Mouse (Mus musculus) lung, postnatal 25 days (tissue): ENCODE measurements around the gene Barx1.

Experiments
- DNase-seq: peaks from one replicate; pipeline ENCODE4 v3.0.0; 2022; ENCODE audit warnings: low spot score

The Barx1 gene

GRCm38 (mm10) chr13:48662431-48663143 lies at the start of gene Barx1:
Gene Barx1 (plus strand): TSS chr13:48662998.
- DNase-seq = no peak

GRCm38 (mm10) chr13:48614525-48614924 lies 48.3 kb upstream of the Barx1 start:
- DNase-seq = no peak

- no peak for DNase-seq
These were observed 45.0 kb upstream of the Barx1 start for GRCm38 (mm10) chr13:48617774-48618173.

GRCm38 (mm10) chr13:48618890-48619289 lies 43.9 kb upstream of the Barx1 start:
- DNase-seq = no peak

GRCm38 (mm10) chr13:48624968-48625398 lies 37.8 kb upstream of the Barx1 start:
- DNase-seq = no peak

GRCm38 (mm10) chr13:48625433-48626184 lies 37.2 kb upstream of the Barx1 start, which contains the start of gene Ptpdc1:
Gene Ptpdc1 (minus strand): TSS chr13:48625664.
- peak; percentile 97 for DNase-seq

- no peak for DNase-seq
These were observed 31.1 kb upstream of the Barx1 start for GRCm38 (mm10) chr13:48631691-48632090.

- no peak for DNase-seq
These were observed 25.1 kb upstream of the Barx1 start for GRCm38 (mm10) chr13:48637706-48638105.

GRCm38 (mm10) chr13:48639570-48639969 lies 23.2 kb upstream of the Barx1 start:
- DNase-seq = peak; percentile 81

GRCm38 (mm10) chr13:48643072-48643471 lies 19.7 kb upstream of the Barx1 start:
- DNase-seq = no peak

- DNase-seq = no peak
These were observed 18.8 kb upstream of the Barx1 start for GRCm38 (mm10) chr13:48643991-48644390.

GRCm38 (mm10) chr13:48646696-48647095 lies 16.1 kb upstream of the Barx1 start:
- no peak for DNase-seq

- no peak for DNase-seq
These were observed 12.2 kb upstream of the Barx1 start for GRCm38 (mm10) chr13:48650615-48651014.

GRCm38 (mm10) chr13:48651132-48652065 lies 11.4 kb upstream of the Barx1 start:
- no peak for DNase-seq

- peak; percentile 53 for DNase-seq
These were observed 8.7 kb upstream of the Barx1 start for GRCm38 (mm10) chr13:48653788-48654770.

- DNase-seq = peak; percentile 62
These were observed 7.2 kb upstream of the Barx1 start for GRCm38 (mm10) chr13:48655637-48656036.

GRCm38 (mm10) chr13:48657791-48658190 lies 5.0 kb upstream of the Barx1 start:
- no peak for DNase-seq

GRCm38 (mm10) chr13:48658588-48659253 lies 4.1 kb upstream of the Barx1 start:
- DNase-seq = no peak

GRCm38 (mm10) chr13:48659254-48660220 lies 3.3 kb upstream of the Barx1 start:
- DNase-seq = no peak
